Mouse (Mus musculus) E14TG2a.4 (cell line): Measurements from ENCODE around the gene Magi2.

ENCODE experiments used
- CTCF ChIP-seq: conservative IDR thresholded peaks from 2 replicates; pipeline ENCODE4 v1.5.1; 2014; ENCODE audit warnings: low read length
- NANOG ChIP-seq: IDR thresholded peaks from 2 replicates; pipeline ENCODE4 v1.6.1; 2014; ENCODE audit warnings: borderline replicate concordance, low read length, mixed read lengths

DNA sequence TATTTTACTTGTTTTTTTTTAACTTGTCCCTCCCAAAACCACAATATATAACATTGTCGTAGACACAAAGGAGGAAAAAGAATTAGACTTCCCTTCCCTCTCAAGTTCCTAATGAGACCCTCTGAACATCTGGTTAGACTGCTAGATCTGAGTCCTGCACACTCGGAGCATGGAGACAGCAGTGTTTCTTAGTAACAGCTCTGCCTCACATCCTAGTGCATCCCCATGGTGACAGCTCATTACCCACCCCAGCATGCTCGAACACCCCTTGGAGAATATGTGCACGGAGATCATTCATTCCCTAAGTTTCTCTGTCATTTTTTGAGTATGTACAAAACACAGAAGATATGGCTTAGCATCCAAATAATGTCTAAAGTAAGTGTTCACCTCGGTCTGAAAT is 1317.5 kb downstream of the Magi2 start:
- TF ChIP-seq CTCF (no peak), NANOG (no peak)
